Mouse (Mus musculus) CD4-positive, CD25-positive, alpha-beta regulatory T cell, adult 2 months (primary cell): ENCODE measurements around the gene Ckmt2.
A peak's percentile ranks its signal among the peaks of the same experiment; 100 is the strongest.

Experiments
- DNase-seq: peaks from one replicate; pipeline ENCODE4 v3.0.0-alpha.2; 2012; ENCODE audit warnings: low read depth, low spot score

Ckmt2 gene

GRCm38 (mm10) chr13:91873734-91874329, 2.9 kb downstream of the Ckmt2 start:
- no peak for DNase-seq

DNA sequence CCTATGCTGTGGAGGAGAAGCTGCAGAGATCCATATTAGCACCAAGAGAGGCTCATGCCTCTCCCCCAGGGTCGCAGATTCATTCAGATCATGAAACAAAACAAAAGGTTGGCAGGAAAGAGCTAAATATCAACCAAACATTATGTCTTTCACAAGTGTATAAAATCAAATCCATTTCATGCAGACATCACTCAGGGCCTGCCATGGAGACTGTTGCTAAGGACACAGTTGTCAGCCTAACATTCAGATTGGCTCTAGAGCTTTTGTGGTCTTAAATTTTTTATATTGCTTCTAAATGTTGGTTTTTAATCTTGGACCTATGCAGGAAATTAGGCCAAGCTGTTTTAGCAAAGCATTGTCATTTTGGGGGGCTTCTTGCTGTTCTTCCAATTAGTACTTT, 8.1 kb downstream of the Ckmt2 start:
- DNase-seq: no peak

- DNase-seq: peak; percentile 66
Observed at GRCm38 (mm10) chr13:91858835-91859234, 17.9 kb downstream of the Ckmt2 start.

- peak; percentile 22 for DNase-seq
Observed at GRCm38 (mm10) chr13:91857427-91857826, 19.3 kb downstream of the Ckmt2 start.

DNA sequence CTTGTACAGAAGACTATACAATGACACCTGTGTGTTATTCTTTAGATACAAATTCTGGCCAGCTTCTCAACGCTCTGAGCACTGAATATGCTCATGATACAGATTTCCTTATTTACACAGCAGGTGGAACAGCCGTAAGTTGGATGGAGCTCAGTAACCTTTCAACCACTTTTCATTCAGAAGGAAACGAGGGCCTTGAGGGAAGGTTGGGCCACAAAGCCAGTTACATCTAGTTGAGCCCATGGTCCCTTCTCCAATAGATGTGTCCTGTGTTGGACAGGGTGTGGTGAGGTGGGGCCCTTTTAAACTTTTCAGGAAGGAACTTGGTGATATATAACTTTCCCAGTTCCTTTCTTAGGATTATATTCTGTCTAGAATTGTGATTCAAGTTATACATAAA, 22.3 kb downstream of the Ckmt2 start:
- DNase-seq: no peak

GRCm38 (mm10) chr13:91827876-91828275, 48.8 kb downstream of the Ckmt2 start:
- peak; percentile 37 for DNase-seq

DNA sequence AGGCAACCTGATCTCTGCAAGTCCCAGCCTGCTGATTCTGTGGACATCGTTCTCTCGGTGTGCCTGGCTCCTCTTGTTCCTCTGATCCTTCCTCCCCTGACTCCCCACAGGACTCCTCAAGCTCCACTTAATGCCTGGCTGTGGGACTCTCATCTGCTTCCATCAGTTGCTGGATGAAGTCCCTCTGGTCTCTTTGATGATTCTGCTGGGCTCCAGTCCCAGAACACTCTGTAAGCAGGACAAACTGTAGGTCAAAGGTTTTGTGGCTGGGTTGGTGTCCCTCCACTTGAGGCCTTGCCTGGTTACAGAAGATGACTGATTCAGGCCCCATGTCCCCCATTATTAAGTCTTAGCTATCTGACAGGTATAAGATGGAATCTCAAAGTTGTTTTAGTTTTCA, 50.6 kb downstream of the Ckmt2 start:
- no peak for DNase-seq

DNA sequence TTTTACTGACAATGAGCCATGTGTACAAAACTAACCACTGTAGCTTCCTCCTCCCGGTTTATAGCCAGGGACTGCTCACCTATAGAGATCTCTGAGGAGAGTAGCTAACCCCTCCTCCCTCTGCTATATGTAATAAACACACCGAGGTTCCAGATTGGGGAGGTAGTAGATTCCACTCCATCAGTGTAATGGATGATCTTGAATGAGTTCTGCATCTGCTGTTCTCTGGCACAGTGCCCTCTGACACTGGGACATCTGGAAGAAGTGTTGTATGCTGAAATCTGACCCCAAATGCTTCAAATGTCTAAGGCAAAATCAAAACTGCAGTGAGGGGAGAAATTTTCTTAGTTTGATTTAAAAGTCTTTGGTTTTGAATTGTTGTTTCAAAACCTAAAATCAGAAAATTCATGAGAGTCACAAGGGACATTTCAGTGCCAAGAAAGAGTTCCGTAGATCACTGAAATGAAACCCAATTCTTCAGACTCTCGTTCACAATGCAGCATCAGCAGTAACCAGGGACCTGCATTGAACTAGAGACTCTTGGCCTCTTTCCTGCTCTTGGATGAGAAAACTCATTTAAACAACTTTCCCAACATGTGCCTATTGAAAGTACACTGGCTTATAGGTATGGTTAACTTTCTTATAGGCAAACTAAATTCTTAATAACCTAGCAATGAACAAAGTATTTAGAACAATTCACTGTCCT, 51.7 kb downstream of the Ckmt2 start:
- no peak for DNase-seq

- DNase-seq: no peak
Observed at GRCm38 (mm10) chr13:91823735-91824134, 53.0 kb downstream of the Ckmt2 start.

GRCm38 (mm10) chr13:91814670-91815069, 62.0 kb downstream of the Ckmt2 start:
- peak; percentile 41 for DNase-seq

GRCm38 (mm10) chr13:91809476-91809875, 67.2 kb downstream of the Ckmt2 start:
- peak; percentile 65 for DNase-seq

GRCm38 (mm10) chr13:91807874-91808575, 68.7 kb downstream of the Ckmt2 start:
- DNase-seq: peak; percentile 65

DNA sequence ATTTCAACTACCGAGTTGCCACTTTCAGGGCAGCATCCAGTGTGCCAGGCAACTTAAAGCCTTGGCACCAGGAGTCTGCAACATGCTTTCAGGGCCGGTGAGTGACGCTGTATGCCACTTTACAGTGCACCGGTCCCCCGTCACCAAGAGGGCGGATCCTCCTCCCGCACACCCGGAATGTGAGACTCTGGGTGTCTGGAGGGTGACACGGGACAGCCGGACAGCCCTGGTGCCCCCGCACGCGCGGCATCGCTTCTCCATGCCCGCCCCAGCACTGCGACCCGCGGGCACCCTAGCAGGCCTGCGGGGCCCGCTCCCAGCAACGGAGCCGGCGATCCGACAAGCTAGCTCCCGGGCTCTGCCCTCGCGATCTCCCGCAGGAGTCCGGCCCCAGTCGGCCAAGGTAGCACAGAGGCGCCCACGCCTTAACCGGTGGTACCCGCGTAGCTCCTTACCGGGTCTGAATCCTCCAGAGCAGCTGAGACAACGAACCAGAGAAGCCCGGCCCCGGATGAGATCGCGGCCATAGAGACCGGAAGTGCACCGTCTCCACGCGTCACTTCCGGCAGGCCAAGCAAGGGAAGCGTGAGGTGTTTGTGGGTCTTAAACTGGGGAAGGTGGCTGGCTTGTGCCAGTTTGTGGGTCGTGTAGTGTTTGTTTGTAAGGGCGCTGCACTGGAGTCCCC, 69.4 kb downstream of the Ckmt2 start, which contains the start of gene Zcchc9:
TSS of gene Zcchc9 (minus strand) at position 551 of the 685 bp plus-strand sequence.
- peak; percentile 94 for DNase-seq
